Mouse (Mus musculus) gastrocnemius, adult 8-10 months (tissue): ENCODE measurements around the gene Wfdc15a. TPM values are rescaled to one million over a fixed set of nuclear protein-coding genes. Genes with fewer than 3 reads are reported as not detected.
"Not testable (repeated sequence)": the region's sequence is repeated elsewhere in the genome, so short reads cannot be mapped to it uniquely, and the experiment has no call there.

Experiments
- DNase-seq, 2 experiments: peaks; one replicate each; pipeline ENCODE4 v3.0.0; 2022; ENCODE audit warnings: low spot score in 2 of 2
- total RNA-seq, 4 experiments: library from RNA; stranded (reverse); gene quantifications; 2 replicates each; pipeline ENCODE4 v1.2.4; 2022

Gene Wfdc15a
- total RNA-seq: not detected

DNA sequence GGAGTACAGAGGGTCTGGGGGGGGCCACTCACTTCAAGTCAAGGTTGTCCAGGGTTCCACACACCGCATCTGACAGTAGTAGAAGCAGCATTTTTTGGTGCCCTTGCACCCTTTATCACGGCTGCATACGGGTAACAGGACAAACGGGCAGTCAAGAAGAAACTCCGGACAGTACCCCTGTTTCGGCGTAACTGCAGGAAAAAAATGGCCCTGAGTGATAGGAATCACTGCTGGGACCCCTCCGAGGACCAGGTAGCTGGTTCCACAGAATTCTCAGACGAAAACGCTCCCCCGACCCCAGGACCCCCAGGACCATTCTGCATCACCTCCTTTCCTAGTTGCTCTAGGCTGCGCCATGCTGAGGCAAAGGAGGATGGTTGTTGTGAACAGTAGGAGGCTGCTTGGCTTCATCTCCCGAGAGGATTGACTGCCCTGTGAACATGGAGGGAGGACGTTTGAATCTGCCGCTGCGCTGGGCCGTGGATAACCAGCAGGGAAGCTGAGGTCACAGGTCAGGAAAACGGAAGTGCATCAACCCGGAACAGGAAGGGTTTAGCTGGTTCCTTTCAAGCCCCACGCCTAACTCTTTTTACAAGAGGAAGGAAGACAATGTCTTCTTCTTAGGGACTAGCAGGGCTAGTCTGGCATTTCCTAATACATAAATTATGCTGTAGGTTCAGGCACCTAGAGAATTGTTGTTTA lies at the start of gene Wfdc15a:
Gene Wfdc15a (minus strand): TSS at position 505 of the 702 bp plus-strand sequence.
- no peak for DNase-seq

DNA sequence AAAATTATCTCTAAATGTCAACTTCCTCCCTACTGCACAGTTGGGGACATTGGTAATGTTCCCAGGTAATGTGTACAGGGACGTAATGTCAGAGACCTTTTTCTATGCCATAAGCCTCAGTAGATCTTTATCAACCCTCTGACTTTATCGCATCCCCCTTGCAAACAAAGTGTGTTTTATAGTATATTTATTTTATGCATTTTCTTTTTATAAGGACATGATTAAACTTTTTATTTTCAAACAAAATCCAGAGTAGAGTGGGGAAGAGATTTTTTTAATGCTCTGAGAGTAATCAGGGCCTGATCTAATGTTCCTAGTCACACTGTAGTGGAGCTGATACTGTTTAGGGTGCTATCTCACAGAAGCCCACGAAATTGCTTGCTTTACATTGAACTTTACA lies 38.4 kb upstream of the Wfdc15a start, which contains the start of gene Svs2:
Gene Svs2 (minus strand): TSS at position 101 of the 400 bp plus-strand sequence.
- DNase-seq: no peak

DNA sequence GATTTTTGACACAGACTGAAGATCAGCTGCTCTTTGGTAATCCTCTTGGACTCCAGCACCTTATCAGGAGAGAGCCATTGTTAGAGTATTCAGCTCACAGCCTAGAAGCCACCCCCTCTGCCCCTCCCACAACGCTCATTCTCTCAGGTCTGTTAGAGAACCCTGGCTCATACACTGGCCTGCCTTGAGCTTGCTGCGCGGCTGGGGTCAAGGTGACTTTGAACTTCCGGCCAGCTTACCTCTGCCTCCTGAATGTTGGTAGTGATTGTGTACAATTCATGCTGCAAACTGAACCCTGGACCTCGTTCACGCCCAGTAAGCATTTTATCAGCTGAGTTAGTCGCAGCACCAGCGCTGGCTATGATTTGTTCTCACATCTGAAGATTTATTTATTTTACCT lies 32.7 kb upstream of the Wfdc15a start:
- no peak for DNase-seq

DNA sequence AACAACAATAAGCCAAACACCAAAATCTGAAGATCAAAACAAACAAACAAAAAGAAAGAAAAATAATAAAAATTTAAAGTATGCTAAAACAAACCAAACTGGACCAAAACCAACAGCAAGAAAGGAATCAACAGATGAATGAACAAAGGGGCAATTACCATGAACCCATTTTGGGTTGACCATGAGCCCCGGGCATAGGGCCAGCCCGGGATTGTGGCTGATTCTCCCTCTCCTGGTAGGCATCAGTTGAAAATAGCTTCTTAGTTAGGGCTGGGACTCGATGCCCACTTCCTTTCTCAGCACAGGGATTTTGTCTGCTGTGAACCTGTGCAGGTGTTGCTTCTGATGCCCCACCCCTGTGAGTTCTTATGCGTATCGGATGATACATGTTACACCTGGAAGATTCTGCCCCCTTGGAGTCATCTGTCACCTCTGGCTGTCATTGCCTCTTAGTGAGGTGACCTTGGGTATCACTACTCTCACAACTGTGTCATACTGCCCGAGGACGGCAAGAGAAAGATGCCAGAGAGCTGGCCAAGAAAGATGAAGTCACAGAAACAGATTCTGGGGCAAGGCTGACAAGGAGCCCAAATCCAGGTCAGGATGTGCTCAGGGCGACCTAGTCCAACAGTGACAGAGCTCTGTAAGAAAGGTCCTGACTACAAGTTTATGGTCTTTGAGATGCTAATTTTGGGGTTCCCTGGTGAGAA lies 28.6 kb upstream of the Wfdc15a start:
- DNase-seq: no peak

DNA sequence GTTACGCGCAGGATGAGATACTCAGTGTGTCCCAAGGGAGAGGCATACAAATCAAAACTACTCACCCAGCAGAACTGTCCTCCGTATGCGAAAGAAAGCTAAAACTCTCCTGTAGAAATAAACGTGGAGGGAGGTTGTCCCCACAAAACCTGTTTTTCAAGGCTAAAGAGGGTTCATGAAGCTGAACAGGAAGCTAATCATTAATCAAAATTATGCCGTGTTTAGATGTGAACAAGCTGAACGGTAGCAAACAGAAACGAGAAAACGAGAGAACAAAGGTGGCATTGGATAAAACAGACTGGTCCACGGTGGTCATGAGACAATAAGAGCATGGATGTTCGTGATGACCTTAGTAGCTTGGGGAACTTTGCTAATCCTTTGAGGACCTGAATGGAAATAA lies 21.6 kb upstream of the Wfdc15a start, which contains the start of gene Wfdc15b:
Gene Wfdc15b (minus strand): TSS at position 139 of the 400 bp plus-strand sequence.
- no peak for DNase-seq

DNA sequence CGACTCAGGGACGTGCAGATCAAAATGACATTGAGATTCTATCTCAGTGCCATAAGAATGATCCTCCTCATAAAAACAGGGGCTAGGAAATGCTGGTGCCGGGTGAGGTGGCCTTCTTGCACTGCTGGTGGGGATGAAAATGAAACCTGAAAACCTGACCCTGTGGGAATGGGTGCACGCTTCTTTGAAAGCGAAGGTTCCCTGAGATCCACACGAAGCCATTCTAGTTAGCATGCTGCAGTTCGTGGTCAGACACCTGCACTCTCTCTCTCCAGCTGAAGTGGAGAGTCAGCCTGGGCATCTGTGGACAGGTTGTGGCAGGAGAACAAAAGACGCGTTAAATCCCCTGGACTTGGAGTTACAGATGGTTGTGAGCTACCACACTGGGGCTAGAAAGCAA lies 19.4 kb upstream of the Wfdc15a start:
- DNase-seq: no peak

DNA sequence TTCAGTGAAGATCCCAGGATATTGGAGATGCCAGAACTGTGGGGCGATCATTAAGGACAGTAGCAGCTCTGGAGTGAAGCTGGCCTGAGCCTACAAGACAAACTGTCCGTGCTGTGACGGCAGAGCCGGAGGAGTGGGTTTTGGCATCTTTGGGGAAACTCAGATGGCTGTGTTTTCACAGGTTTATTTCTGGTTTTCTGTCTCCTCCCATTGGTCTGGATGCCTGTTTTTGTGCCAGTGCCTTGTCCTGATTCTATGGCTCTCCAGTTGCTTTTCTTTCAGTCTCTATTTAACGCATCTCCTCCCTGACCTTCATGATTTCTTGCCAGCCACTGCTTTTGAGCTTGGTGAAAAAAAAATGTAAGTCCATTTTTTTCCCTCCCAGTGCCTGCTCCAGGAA lies 12.8 kb upstream of the Wfdc15a start:
- DNase-seq: no peak

DNA sequence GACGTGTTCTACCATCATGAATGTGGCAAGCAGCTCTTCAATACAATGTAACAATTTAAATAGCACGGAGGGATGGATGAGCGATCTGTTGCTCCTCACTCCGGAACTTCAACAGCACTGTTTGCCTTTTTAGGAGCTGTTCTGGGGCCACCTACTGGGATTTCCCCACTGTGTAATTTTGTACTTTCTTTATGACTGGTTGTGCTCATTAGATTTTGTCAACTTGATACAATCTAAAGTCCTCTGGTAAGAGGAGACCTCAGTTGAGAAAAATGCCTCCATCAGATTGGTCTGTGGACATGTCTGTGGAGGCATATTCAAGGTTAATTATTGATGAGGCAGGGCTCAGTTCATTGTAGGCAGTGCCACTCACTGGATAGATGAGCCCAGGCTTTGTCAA lies 11.0 kb upstream of the Wfdc15a start:
- no peak for DNase-seq

DNA sequence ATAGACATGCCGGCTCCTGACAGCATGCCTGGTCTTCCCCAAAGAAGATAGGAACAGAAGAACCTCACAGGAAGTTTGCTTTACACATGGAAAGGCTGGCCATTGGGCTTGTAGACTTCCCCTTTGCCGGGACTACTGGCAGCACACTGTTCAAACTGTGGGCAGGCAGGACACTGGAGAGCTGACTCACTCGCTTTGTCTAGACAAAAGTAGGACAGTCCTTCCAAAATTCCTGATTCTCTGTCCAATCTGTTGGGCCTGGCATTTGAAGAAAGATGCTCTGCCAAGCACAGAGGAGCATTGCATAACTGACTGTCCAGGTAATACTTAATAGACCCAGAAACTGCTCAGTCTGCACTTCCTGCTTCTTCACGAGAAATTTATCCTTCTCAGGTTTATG lies 6.7 kb upstream of the Wfdc15a start:
- no peak for DNase-seq

DNA sequence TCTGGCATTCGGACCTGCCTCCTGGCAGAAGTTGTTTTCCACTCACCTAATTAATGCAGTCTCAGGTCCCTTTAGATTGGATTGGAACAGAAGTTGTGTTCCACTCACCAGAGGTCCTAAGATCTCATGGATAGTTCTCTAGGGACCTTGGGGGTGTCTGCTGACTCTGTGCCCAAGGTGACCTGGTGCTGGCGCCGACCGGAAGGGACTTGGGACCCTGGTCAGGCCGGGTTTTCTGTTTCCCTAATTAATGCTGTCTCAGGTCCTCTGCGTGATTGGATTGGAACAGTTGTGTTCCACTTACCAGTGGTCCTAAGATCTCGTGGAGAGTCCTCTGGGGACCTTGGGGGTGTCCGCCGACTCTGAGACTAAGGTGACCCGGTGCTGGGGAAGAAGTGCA lies 6.1 kb upstream of the Wfdc15a start:
- not testable (repeated sequence) for DNase-seq

DNA sequence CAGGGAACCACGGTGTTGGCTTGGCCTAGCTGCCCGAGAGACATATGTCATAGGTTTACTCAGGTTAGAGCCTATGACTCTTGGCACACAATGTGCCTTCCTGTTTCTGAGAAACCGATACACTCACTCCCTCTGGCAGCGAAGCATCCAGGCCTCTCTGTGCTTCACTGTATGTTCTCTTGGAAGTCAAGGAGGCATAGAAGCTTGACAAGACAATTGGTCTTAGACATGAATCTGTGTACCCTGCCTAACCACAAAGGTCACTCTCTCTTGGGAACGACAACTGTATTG lies 3.3 kb downstream of the Wfdc15a start:
- no peak for DNase-seq

DNA sequence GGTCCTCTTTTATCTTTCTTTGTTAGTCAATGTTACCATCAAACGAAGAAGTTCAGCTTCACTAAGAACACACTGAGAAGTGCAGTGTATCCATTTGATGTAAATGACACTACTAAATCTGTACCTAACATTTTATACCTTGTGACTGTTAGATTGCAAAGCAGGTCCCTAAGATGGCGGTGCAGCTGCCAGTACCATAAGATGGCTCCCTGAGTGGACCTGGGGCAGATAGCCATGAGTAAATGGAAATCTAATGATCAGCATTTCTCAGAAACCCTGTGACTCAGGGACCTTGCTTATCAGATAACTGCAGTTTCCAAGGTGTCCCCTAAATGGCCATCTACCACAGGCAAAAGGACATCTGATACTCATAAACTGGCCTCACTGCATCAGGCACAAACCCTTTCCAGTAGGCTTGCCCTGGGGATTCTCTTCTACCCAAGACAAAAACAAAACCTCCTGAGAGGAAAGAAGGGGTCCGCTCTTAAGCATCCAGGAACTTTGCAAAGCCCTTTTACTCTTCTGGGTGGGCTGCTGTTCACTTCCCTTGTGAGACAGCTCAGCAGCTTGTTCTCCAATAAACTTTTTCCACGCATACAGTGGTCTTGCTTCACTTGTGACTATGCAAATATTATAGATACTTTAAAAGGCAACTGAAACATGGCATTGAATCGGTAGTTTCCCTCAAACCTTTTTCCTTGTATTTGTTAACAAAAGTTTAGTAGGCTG lies 3.8 kb downstream of the Wfdc15a start:
- no peak for DNase-seq

DNA sequence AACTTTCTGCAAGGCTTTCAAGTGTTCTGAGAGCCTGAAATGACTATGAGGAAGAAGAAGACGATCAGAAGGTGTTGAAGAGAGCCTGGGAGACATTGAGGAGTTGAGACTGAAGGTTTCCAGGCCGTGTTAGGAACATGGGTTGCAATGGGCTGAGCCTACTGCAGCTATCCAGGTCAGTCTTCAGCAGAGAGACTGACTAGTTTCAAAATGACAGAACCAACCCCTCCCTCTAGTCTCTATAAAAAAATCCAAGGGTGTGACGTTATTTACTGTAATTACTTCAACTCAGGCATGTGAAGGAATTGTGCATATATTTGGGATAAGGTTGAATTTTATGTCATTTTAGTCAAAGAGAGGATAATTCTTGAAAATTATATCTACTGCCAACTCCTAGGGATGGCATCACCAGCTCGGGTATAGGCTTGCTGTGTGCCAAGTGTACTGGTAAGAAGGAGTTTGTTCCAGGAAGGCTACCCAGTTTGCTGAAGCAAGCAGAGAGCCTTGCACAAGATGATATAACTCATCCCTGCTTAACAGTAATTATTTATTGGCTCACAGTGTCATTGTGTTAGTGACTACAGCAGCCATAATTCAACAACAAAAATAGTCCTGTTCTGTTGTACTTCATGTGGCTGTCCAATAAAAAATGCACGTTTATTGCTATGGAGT lies 4.8 kb downstream of the Wfdc15a start:
- no peak for DNase-seq

DNA sequence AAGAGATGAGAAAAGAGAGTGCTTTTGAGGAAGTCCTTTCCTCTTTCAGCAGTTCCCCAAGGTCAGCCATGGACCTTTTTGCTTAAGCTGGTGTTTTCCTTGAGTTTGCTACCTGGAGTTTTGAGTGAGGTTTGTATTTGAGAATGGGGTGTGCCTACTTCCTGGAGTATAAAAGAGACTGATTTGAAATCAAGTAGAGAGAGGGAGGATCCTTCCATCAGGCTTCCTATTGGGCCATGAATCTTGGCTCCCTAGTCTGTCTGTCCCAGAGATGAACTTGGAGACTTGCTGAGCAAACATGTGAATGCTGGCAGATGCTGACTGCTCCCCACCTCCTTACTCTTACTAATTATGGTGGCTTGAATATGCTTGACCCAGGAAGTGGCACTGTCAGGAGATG lies 7.7 kb downstream of the Wfdc15a start:
- DNase-seq: no peak

DNA sequence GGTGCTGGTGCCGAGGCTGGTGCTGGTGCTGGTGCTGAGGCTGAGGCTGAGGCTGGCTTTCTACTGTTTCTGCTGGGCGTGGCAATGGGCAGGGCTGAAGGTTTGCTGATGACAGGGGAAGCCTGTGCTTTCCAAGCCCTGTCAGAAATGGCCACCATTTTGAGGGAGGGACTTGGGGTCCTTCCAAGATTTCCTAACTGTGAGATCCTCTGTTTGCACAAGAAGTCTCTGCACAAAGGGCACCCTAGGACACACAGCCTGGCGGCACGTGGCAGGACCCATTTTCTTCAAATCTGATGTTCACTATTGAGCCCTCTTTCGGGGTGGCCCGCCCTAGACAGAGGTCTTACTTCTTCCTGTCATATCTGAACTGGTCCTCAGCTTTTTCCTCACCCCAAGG lies 9.4 kb downstream of the Wfdc15a start, which contains the start of gene Wfdc12:
Gene Wfdc12 (minus strand): TSS at position 33 of the 400 bp plus-strand sequence.
- no peak for DNase-seq

DNA sequence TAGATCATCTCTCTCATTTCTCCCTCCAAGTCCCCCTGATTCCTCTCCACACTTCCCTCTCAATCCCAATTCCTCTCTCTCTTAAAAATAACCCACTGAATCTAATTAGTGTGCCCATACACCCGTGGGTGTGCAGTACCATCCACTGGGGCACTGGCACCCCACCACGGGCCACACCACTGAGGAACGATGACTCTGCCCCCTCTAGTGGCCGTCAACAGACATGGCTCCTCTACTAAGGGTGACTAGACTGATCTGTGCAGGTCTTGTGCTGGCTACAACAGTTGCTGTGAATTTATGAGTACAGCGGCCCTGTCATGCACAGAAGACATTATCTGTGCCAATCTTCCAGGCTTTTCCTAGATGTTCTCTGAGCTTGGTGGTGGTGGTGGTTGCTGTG lies 11.2 kb downstream of the Wfdc15a start:
- DNase-seq: no peak

DNA sequence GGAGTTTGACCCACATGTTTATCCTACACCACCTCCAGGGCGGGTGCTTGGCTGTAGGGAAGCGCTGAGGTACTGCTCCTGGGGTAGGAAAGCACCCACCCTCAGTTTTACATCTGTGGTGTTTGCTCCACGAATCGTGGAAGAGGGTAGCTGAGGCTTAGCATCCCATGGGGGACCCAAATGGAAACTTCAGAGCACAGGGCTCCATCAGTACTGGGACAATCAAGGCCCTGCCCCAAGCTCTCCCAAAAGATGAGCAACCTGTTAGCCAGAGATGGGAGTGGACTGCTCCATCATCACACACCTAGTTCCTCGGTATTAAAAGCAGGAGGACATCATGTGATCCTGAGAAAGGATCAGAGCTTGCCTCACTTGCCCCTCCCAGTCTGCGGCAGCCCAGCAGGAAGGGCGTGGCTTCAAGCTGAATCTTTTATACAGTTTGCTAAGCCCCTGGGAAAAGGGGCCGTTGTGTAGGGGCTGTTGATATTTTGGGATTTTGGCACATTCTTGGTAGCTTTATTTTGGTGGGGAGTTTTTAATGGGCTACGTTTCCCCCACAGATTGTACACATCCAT lies 15.7 kb downstream of the Wfdc15a start:
- DNase-seq: no peak

DNA sequence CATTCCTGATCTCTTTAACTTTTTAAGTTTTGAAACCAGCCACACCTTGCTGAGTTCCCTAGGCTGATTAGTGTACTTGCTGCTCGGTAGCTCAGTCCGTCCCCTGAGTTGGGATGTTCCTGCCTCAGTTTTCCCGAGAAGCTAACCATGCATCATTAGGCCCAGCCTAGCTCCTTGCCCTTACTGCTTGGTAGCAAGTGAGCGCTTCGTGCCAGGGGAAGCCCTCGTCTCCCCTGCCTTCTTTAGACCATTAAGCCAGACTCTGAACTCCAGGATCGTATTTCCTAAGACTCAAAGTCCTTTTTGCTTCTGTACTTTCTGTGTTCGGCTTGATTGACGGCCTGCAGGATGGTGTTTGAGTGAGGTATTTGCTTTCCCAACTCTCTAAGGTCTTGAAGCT lies 16.6 kb downstream of the Wfdc15a start:
- no peak for DNase-seq

DNA sequence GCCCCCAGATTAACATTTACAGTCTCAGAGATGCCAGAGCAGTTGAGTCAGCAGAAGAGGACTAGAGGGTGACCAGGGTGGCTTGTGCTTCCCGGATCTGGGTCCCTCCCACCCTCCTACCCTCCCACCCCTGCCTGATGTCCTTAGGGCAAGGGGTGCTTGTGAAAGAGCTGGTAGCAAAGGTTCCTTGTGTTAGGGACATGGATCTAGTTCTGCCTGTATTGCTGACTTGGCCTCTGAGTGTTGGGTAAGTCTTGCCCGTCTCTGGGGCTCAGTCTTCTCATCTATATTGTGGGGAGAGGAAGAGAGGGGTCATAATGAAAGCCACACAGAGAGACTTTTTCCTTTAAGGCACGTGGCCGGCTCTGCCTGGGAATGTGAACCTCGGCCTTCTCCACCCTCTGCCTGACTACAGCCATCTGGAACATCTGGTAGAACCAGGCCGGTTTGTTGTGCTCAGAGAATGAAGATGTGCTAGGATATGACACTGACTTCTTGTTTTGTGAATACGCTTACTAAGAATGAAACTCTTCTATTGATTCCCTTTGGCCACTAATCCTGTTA lies 17.2 kb downstream of the Wfdc15a start, which contains the start of gene Wfdc5:
Gene Wfdc5 (minus strand): TSS at position 51 of the 564 bp plus-strand sequence.
- no peak for DNase-seq

DNA sequence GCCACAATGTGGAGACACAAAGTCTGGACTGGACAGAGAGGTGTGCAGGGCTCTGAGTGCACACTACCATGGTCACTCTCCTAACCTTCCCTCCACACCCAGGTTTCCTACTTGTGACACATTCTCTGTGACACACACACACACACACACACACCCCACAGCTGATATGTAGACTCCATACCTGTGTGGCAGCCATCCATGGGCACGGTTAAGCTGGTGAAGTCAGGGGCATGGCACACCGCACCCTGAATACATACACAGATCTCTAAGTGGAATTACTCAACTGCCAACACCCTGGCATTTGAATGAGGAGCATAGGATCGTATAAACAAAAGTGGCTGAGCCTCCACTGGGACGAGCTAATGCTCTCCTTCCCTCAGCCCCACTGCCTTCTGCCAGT lies 19.2 kb downstream of the Wfdc15a start:
- DNase-seq: no peak

DNA sequence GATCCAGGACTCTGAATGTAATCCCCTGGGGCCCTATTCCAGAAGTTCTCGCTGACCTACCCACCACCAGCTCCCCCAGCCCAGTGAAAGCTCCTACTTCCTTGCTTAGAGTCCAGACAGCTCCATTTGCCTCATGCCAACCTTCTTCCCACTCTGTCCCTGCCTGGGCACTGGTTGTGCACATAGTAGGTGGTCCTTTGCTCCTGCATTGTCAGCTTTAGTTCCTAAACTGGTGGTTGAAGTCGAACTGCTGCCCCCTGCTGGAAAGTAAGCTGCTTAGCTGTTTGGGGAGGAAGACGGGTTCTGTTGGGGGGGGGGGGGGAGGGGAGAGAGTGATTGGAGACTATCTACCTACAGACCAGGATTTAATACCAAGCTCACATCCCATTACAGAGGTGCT lies 19.8 kb downstream of the Wfdc15a start:
- no peak for DNase-seq
